Mouse (Mus musculus): ENCODE data around the gene Ankfy1.
"Not testable (repeated sequence)": the region's sequence is repeated elsewhere in the genome, so short reads cannot be mapped to it uniquely, and the experiment has no call there.

The Ankfy1 gene

GRCm38 (mm10) chr11:72723165-72723564 lies 33.4 kb downstream of the Ankfy1 start:
- no peak for DNase-seq

- DNase-seq = no peak
Observed at GRCm38 (mm10) chr11:72723871-72724270, 34.1 kb downstream of the Ankfy1 start.

GRCm38 (mm10) chr11:72726023-72726422 lies 36.2 kb downstream of the Ankfy1 start:
- no peak for DNase-seq

- no peak for DNase-seq
Observed at GRCm38 (mm10) chr11:72733736-72734135, 43.9 kb downstream of the Ankfy1 start.

- no peak for DNase-seq
Observed at GRCm38 (mm10) chr11:72734840-72735518, 45.2 kb downstream of the Ankfy1 start.

GRCm38 (mm10) chr11:72735519-72735860 lies 45.7 kb downstream of the Ankfy1 start:
- no peak for DNase-seq

- no peak for DNase-seq
Observed at GRCm38 (mm10) chr11:72736320-72736719, 46.5 kb downstream of the Ankfy1 start.

- not testable (repeated sequence) for DNase-seq
Observed at GRCm38 (mm10) chr11:72737517-72737916, 47.7 kb downstream of the Ankfy1 start.

- DNase-seq = no peak
Observed at GRCm38 (mm10) chr11:72739048-72739447, 49.2 kb downstream of the Ankfy1 start.

GRCm38 (mm10) chr11:72751956-72752355 lies 62.1 kb downstream of the Ankfy1 start:
- no peak for DNase-seq

GRCm38 (mm10) chr11:72758316-72758715 lies 68.5 kb downstream of the Ankfy1 start:
- no peak for DNase-seq

GRCm38 (mm10) chr11:72759581-72759980 lies 69.8 kb downstream of the Ankfy1 start:
- DNase-seq = no peak

GRCm38 (mm10) chr11:72760781-72761180 lies 71.0 kb downstream of the Ankfy1 start:
- DNase-seq = no peak

- DNase-seq = no peak
Observed at GRCm38 (mm10) chr11:72764270-72764669, 74.5 kb downstream of the Ankfy1 start.

- DNase-seq = no peak
Observed at GRCm38 (mm10) chr11:72767716-72768115, 77.9 kb downstream of the Ankfy1 start.

- DNase-seq = no peak
Observed at GRCm38 (mm10) chr11:72769061-72769460, 79.3 kb downstream of the Ankfy1 start.

- no peak for DNase-seq
Observed at GRCm38 (mm10) chr11:72770324-72770723, 80.5 kb downstream of the Ankfy1 start.

- DNase-seq = no peak
Observed at GRCm38 (mm10) chr11:72770816-72771215, 81.0 kb downstream of the Ankfy1 start.

GRCm38 (mm10) chr11:72771461-72771860 lies 81.7 kb downstream of the Ankfy1 start:
- DNase-seq = no peak

GRCm38 (mm10) chr11:72772611-72773010 lies 82.8 kb downstream of the Ankfy1 start:
- not testable (repeated sequence) for DNase-seq

- no peak for DNase-seq
Observed at GRCm38 (mm10) chr11:72778957-72779356, 89.2 kb downstream of the Ankfy1 start.

- DNase-seq = no peak
Observed at GRCm38 (mm10) chr11:72782103-72782502, 92.3 kb downstream of the Ankfy1 start.

GRCm38 (mm10) chr11:72782503-72782902 lies 92.7 kb downstream of the Ankfy1 start:
- DNase-seq = no peak

- DNase-seq = no peak
Observed at GRCm38 (mm10) chr11:72792033-72792432, 102.2 kb downstream of the Ankfy1 start.

GRCm38 (mm10) chr11:72795149-72795454 lies 105.3 kb downstream of the Ankfy1 start:
- no peak for DNase-seq

Measured in right cerebral cortex, postnatal 14 days (tissue).